Mouse (Mus musculus): ENCODE results near the gene Olfr867.

- TF ChIP-seq CTCF (IDR thresholded peaks at IDR 0.05; ENCODE audit: low read depth) (no peak), EP300 (IDR thresholded peaks at IDR 0.05; ENCODE audit: low read depth) (no peak)
These were observed 29.4 kb downstream of the Olfr867 start, which contains the start of gene Olfr866 for GRCm38 (mm10) chr9:20027935-20028334.

Measured in liver, embryonic 14.5 days (tissue).